Mouse (Mus musculus) left cerebral cortex, adult 18-20 months (tissue): ENCODE results near the gene Cdk20. TPM values are rescaled to one million over a fixed set of nuclear protein-coding genes. Genes with fewer than 3 reads are reported as not detected.
"Not testable (repeated sequence)": the region's sequence is repeated elsewhere in the genome, so short reads cannot be mapped to it uniquely, and the experiment has no call there.

Experiments used
- DNase-seq, 2 experiments: peaks; one replicate each; pipeline ENCODE4 v3.0.0; 2021 to 2022; ENCODE audit warnings: low spot score in 2 of 2, mixed read lengths in 1 of 2
- total RNA-seq, 2 experiments: library from RNA; stranded (reverse); gene quantifications; 2 replicates each; pipeline ENCODE4 v1.2.3; 2021

Cdk20 gene
- total RNA-seq, 2 experiments from 2014 or later, result 9.9 to 11.9 TPM

GRCm38 (mm10) chr13:64421952-64422606 is 10.0 kb upstream of the Cdk20 start:
- DNase-seq, result no peak

DNA sequence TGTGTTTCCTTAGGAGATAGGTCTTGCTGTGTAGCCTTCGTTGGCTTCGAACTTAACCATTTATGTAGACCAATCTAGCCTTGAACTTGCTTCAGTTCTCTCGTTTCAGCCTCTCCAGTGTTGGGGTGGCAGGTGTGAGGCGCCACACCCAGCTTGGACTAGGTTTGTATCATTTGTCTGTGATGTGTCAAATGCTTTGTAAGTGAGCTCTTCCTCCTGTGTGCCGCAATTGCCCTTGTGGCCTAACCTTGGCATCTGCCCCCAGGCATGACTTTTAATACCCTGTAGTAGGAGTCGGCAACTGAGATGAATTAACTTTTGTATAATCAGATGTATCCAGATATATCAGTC is 9.5 kb upstream of the Cdk20 start:
- no peak for DNase-seq

DNA sequence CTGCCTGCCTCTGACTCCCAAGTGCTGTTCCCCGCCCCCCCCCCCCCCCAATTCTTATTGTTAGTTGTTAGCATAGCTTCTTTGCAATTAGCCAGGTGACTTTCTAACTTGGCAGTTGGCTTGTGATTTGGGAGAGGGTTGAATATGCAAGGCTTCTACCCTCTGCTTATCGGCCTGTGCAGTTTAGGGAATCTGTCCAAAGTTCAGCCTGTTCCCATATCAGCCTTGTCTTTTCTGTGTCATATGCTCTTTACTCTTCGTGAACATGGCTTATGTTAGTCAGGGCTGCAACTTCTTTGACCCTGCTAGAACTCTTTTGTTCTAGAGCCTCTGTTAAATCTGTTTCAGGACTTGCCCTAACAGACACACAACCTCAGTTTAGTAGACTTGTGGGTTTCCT is 7.8 kb upstream of the Cdk20 start:
- DNase-seq, result no peak

- DNase-seq, result no peak
Observed at GRCm38 (mm10) chr13:64425280-64425679, 6.8 kb upstream of the Cdk20 start.

- DNase-seq, result no peak
Observed at GRCm38 (mm10) chr13:64429328-64429727, 2.8 kb upstream of the Cdk20 start.

DNA sequence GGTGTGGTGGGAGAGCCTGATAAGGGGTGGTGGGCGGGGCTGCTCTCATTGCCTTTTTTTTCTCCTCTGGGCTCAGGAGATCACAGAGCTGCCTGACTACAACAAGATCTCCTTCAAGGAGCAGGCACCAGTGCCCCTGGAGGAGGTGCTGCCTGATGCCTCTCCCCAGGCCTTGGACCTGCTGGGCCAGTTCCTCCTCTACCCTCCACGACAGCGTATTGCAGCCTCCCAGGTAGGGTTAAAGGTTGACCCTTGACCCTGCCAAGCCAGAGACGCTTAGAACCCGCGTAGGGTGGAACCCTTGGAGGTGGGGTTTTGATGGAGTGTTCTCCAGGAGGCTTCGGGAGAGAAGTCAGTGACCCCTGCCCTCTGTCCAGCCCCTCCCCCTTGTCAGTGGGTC is 5.7 kb downstream of the Cdk20 start:
- no peak for DNase-seq

DNA sequence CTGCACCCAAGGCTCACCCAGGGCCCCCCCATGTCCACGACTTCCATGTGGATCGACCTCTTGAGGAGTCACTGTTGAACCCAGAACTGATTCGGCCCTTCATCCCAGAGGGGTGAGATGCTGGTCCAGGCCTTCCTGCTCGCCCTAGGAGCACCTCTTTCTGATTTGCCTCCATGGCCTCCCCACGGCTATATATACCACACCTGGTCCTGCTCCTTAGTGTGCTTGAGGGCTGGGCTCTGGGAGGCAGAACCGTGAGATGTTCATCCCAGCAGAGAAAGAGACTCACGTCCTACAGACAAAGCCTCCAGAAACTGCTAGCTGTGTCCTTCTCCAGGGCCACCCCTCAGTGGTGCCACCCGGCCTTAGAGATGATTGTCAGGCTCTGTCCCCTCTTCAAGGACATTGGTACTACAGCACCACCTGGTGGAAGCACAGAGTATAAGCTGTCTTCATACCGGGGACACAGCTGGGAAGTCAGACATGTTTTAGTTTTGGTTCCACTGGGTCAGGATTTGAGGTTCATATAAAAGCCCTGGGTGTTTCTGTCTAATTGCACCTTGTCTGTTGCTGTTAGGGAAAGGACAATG is 6.8 kb downstream of the Cdk20 start:
- DNase-seq, result peak; percentile 60 to 80

- DNase-seq, result no peak
Observed at GRCm38 (mm10) chr13:64439471-64439870, 7.4 kb downstream of the Cdk20 start.

DNA sequence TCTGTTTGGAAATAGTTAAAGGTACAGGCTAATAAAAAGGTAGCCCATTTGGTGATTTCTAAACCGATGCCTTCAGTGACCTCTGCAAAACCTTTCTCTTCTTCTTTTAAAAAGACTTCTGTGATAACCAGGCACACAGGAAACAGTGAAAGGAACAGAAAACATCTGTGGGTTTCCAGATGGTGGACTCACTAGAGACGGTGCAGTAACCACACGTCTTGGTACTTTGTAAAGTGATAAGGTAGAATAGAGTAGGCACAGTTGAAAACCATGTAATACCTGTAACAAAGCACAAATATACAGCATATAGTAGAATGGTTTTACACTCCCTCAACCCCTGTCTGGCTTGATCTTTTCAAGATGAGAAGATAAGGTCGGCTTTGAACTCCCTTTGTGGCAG is 8.5 kb downstream of the Cdk20 start:
- DNase-seq, result no peak

GRCm38 (mm10) chr13:64443263-64443894 is 11.3 kb downstream of the Cdk20 start:
- DNase-seq, result peak; percentile 61 to 72

DNA sequence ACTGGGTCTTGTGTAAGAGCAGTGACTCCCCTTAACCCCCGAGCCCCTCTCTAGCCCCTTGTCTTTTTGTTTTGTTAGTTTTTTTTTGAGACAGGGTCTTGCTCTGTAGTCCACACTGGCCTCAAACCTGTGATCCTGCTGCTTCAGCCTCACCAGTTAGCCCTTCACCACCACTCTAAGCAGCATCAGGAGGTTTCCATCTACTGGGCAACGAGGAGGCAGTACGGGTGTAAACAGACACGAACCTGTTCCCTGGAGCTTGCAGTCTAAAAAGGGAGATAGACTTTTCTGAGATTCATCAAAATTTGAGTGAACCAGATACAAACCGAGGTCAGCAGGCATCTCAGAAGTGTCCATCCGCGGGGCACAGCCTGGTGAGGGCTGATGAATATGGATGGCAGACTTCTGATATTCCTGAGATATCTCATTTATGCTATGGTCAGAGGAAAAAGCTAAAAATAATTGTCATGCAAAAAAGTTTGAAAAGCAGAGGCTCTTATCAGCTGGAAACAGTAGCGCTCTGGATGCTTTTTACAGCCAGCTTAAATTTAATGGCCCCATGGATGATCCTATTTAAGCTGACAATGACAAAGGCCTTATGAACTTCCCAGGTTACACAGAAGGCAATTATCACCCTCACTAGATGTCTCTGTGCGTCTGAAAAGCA is 13.3 kb downstream of the Cdk20 start:
- no peak for DNase-seq

GRCm38 (mm10) chr13:64447947-64448346 is 15.8 kb downstream of the Cdk20 start:
- peak in 1 of 2 experiments; percentile 16 for DNase-seq

GRCm38 (mm10) chr13:64448729-64449128 is 16.6 kb downstream of the Cdk20 start:
- no peak for DNase-seq

DNA sequence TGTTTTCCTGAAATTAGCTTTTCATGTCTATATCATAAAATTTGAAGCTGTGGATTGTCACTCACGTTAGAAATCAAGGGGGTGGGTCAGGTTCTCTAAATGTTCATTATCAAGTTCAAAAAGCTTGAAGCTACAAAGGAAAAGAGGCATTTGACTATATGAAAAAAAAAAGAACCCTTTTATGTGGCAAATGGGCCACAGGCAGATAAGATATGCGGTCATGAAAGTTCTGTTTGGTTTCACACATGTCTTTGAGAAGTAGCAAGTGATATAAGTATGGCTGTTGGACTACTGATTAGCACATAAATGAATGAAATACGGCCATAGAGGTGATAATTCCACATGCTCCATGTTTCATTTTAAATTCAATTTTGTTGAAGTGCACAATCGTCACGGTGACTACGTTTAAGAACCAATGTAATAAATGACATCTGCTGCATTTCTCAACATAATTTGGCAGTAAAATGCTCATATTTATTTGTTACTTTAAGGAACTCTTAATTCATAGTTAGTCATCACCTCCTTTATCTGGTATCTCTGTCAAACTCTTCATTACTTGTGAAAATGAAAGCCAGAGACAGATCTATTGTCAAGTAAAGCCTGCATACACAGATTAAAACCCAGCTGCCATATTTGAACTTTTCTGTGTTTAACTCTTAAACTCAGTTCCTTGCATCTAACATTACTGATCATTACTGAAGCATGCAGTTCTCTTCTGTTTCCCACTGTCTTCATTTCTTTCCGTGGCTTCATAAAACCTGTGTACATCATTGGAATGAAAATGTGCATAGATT is 18.1 kb downstream of the Cdk20 start:
- DNase-seq, result no peak

DNA sequence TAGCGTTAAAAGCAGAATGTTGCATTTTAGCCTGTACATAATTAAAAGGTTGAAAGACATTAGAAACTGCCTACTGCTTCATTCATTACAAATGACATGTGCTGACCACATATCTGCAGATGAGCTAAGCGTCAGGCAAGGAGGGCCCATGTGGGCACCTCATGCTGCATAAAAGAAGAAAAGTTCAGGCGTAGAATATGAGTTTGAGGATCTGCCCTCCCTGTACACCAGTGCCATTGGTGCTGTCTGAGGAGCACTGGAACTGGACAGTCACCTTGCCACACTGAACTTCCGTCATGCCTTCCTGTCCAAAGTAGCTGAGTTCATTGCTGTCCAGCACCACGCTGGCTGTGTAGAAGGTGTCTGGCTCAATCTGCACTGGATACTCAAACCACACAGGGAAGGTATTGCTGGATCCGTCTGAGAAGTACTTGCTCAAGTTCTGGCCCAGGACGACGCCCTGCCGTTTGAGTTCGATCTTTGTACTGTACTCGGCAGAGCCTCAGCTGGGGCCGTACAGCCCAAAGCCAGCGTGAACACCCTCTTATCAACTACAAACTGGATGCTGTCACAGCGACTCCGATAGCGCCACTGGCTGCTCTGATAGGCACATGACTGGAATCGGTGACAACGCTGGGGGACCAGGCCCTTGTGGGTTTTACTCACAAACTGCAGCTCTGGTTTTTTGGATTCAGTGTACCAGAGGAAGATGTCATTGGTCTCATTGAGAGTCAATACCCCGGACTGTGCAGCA is 25.3 kb downstream of the Cdk20 start:
- DNase-seq, result not testable (repeated sequence)

DNA sequence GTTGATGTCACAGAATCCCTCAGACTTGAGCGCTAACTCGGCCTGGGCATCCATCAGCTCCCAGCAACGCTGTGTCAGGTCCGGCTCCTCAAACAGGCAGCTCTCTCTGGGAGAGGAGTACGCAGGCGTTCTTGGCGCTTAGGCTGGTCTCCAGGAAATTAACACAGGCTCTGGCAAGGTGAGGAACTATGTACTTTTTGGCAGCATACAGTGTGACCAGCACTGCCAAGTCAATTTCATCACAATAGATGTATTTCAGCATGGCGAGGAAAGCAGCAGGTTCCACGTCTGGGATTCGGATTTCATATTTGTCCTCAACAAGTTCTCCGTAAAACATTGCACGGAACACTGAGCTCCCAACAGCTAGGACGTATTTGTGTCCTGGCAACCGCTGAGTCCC is 26.1 kb downstream of the Cdk20 start:
- no peak for DNase-seq

DNA sequence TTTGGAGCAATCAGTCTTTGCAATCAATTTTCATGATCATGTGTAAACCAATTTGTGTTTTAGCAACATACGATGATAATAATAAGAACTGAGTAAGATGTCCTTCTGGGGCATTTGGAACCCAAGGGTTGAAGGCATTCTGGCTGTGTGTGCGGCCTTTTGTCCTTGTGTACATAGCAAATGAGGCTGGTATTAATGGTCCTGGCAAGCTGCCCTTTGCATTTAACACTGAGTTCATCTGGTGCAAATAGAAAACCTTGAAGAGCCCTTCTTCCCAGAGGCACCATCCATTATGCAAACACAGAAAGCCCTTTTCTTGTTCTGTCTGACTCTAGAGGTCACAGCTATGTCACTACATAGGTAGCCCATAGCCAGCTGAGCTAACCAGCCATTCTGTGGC is 30.5 kb downstream of the Cdk20 start:
- no peak for DNase-seq

- DNase-seq, result no peak
Observed at GRCm38 (mm10) chr13:64465166-64465565, 33.1 kb downstream of the Cdk20 start.

GRCm38 (mm10) chr13:64467886-64468285 is 35.8 kb downstream of the Cdk20 start:
- DNase-seq, result no peak

DNA sequence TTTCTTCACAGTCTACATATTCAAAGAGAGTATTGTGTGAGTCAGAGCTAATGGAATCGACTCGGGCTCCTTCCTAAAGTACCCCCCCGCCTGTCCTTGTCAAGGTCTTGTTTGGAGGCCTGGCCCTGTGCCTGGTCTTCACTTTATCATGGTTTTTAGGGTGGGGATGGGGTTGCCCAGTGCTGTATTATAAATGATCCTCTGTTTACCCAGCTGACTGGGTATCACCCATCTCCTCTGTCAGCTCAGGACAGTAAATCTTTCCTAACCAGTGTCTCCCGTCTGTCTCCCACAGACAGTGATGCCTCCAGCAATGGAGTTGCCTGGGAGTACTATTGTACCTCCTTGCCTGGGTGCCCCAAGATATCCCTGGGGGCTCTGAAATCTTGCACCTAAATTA is 45.9 kb downstream of the Cdk20 start:
- DNase-seq, result no peak

- no peak for DNase-seq
Observed at GRCm38 (mm10) chr13:64479960-64480359, 47.8 kb downstream of the Cdk20 start.
